Mouse (Mus musculus): ENCODE data around the gene Tbcd. TPM values are rescaled to one million over a fixed set of nuclear protein-coding genes. Genes with fewer than 3 reads are reported as not detected.

The Tbcd gene
- polyA plus RNA-seq, 1 experiment from 2014 or later, result 33.2 TPM

DNA sequence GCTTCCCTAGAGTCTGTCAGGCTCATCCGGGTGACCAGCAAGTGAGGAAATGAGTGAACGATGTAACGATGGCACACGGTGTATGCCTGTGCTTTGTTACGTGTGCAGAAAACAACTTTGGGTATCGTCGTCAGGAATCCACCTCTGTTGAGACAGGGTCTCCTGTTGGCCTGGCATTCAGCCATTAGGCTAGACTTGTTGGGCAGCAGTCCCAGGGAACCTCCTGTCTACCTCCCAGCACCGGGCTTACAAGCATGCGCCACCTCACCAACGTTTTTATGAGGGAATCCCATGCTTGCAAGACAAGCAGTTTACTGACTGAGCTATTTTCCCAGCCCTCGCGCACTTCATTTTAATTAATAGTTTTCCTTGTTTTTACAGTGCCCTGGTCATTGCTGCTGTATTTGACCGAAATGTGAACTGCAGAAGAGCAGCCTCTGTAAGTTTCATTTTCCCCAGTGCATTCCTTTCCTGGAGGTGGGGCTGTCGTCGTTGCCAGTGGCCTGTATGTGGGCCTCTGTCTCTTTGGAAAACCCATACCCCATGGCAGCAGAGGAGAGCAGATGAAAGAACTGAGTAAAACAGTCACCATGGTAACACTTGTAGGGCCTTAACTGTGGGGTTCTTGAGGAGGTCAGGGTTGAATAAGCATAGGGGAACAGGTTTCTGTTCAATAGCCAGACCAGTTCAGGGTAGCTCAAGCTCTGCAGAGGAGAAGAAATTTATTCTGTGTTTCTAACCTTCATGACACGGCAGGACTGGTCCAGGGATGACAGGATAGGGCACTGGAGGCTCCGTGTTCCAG lies 98.3 kb downstream of the Tbcd start:
- peaks cover 18% of the 10 kb centered on the region for H3K4me1 ChIP-seq (ENCODE audit: control insufficient read depth, insufficient read depth, low read length)
- peak; percentile 51 for ATAC-seq (ENCODE audit: insufficient number of reproducible peaks, insufficient read depth, low FRiP score, low read depth)
- 50% methylated on average over 17 of the region's 17 CpGs for WGBS

DNA sequence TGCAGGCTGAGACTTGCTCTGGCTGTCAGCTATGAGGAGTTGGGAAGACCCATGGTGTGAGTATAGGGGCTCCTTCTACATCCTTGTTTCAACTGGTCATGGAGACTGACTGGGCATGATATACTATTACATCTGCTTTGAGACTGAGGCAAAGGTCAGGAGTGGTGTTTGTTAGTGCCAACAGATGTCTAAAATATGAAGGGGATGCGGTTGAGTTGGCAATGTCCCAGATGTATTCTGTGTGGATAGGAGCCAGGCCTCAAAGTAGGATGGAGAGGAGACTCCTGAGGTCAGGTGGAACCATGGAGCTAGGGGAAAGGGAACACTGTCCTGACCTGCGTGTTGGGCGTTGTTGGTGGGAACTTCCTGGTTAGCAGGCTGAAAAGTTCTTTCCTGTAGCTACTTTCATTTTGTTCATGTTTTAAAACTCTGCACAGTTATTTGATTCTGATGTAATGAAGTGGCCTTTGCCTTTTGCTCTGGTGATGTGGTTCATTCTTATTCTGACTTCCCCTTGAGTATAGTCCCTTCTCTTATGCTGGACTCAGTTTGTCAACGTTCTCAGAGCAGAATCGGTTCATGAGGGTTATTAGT lies 99.6 kb downstream of the Tbcd start:
- H3K4me1 ChIP-seq (ENCODE audit: control insufficient read depth, insufficient read depth, low read length), result peaks cover 18% of the 10 kb centered on the region
- WGBS, result 79% methylated on average over 5 of the region's 5 CpGs
- no peak for ATAC-seq (ENCODE audit: insufficient number of reproducible peaks, insufficient read depth, low FRiP score, low read depth)
- H3K36me3 ChIP-seq (ENCODE audit: control insufficient read depth, insufficient read depth, low read length), result no peaks in the 10 kb centered on the region
- no peaks in the 10 kb centered on the region for H3K9me3 ChIP-seq (ENCODE audit: control insufficient read depth, low read depth, low read length)
- no peak overlapping the region for H3K9ac ChIP-seq (replicated peaks; ENCODE audit: low read depth, low read length)
- H3K4me2 ChIP-seq (replicated peaks; ENCODE audit: low read depth, low read length), result no peak overlapping the region
- no peak overlapping the region for H3K4me3 ChIP-seq (ENCODE audit: low read depth, low read length)
- peak overlapping the region; percentile 59; the same call in 1 of the 2 replicates for H3K27ac ChIP-seq (ENCODE audit: low read length)
- no peaks in the 10 kb centered on the region for H3K27me3 ChIP-seq (ENCODE audit: control insufficient read depth, insufficient read depth, low read length)

More for the DNA sequence above, 98.3 kb downstream of the Tbcd start:
- H3K4me3 ChIP-seq (ENCODE audit: low read depth, low read length), result no peak overlapping the region
- H3K4me2 ChIP-seq (replicated peaks; ENCODE audit: low read depth, low read length), result no peak overlapping the region
- H3K9me3 ChIP-seq (ENCODE audit: control insufficient read depth, low read depth, low read length), result no peaks in the 10 kb centered on the region
- no peaks in the 10 kb centered on the region for H3K36me3 ChIP-seq (ENCODE audit: control insufficient read depth, insufficient read depth, low read length)
- no peak overlapping the region for H3K9ac ChIP-seq (replicated peaks; ENCODE audit: low read depth, low read length)
- H3K27ac ChIP-seq (ENCODE audit: low read length), result peak overlapping the region; percentile 59; the same call in 1 of the 2 replicates
- H3K27me3 ChIP-seq (ENCODE audit: control insufficient read depth, insufficient read depth, low read length), result no peaks in the 10 kb centered on the region

DNA sequence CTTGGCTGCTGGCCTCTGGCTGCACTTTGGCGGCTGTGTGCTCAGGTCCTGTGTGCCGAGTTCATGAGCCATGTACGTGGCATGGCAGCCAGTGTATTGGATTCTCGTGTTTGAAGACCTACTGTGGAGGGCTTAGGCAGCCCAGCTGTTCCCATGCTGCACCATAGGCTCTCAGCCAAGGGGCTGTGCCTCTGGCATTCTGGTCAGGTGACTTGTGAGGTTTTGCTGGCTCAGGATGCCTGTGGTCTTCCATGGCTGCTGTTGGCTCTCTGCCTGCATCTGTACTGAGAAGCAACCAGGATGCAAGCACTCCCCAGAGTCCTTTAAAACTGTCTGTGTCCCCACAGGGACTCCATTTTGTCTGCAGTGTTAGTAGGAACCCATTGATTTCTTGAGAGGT lies 100.4 kb downstream of the Tbcd start:
- ATAC-seq (ENCODE audit: insufficient number of reproducible peaks, insufficient read depth, low FRiP score, low read depth), result no peak
- no peak overlapping the region for H3K4me3 ChIP-seq (ENCODE audit: low read depth, low read length)
- no peak overlapping the region for H3K9ac ChIP-seq (replicated peaks; ENCODE audit: low read depth, low read length)
- H3K4me2 ChIP-seq (replicated peaks; ENCODE audit: low read depth, low read length), result no peak overlapping the region
- H3K27me3 ChIP-seq (ENCODE audit: control insufficient read depth, insufficient read depth, low read length), result no peaks in the 10 kb centered on the region
- H3K9me3 ChIP-seq (ENCODE audit: control insufficient read depth, low read depth, low read length), result no peaks in the 10 kb centered on the region
- no peak overlapping the region for H3K27ac ChIP-seq (ENCODE audit: low read length)
- H3K36me3 ChIP-seq (ENCODE audit: control insufficient read depth, insufficient read depth, low read length), result no peaks in the 10 kb centered on the region
- peaks cover 18% of the 10 kb centered on the region for H3K4me1 ChIP-seq (ENCODE audit: control insufficient read depth, insufficient read depth, low read length)
- 75% methylated on average over 4 of the region's 4 CpGs for WGBS

DNA sequence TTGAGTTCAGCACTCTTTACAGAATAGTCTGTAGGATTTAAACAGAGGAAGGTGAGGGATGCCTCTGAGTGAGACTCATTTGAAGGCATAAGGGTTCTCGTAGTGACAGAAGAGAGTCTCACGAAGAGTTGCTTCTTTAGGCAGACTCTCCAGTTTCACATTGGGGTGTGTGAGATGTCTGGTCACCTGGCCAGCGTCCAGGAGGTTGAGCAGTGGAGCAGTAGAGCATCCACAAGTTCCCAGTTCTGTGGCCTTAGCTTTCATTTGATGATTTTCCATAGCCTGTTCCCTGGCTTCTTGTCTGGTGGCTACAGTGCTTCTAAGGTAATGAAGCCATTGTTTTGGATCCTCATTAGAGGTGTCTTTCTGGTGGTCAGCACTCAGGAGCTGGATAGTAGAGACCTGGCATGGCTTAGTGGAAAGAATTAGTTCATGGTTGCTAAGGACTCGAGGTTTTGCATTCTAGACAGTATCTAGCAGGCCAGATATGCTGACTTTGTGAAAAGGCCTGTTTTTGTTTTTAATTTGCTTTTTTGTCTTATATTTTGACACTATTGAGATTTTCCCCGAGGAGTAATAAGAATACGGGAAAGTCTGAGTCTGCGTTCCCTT lies 101.2 kb downstream of the Tbcd start:
- ATAC-seq (ENCODE audit: insufficient number of reproducible peaks, insufficient read depth, low FRiP score, low read depth), result no peak
- no peak overlapping the region for H3K27ac ChIP-seq (ENCODE audit: low read length)
- H3K4me2 ChIP-seq (replicated peaks; ENCODE audit: low read depth, low read length), result no peak overlapping the region
- H3K36me3 ChIP-seq (ENCODE audit: control insufficient read depth, insufficient read depth, low read length), result no peaks in the 10 kb centered on the region
- no peaks in the 10 kb centered on the region for H3K9me3 ChIP-seq (ENCODE audit: control insufficient read depth, low read depth, low read length)
- WGBS, result 88% methylated on average over 7 of the region's 7 CpGs
- no peak overlapping the region for H3K9ac ChIP-seq (replicated peaks; ENCODE audit: low read depth, low read length)
- no peaks in the 10 kb centered on the region for H3K27me3 ChIP-seq (ENCODE audit: control insufficient read depth, insufficient read depth, low read length)
- peaks cover 18% of the 10 kb centered on the region for H3K4me1 ChIP-seq (ENCODE audit: control insufficient read depth, insufficient read depth, low read length)
- no peak overlapping the region for H3K4me3 ChIP-seq (ENCODE audit: low read depth, low read length)

DNA sequence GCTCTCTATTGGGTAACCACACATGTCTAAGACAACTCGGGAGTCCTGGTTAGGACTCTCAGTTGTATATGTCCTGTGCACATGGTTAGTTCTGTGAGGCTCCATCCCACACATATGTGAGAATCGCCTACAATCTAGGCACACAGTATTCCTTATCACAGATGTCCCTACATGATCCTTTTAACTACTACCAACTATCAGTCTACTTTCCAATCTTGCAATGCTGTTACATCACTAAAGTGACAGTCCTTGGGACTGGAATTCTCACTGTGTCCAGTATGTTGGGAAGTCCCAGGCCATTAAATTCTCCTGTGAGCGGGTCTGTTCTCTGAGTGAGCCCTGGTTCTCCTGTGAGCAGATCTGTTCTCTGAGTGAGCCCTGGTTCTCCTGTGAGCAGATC lies 101.7 kb downstream of the Tbcd start:
- Histone ChIP-seq H3K27ac (ENCODE audit: low read length) (no peak overlapping the region), H3K4me3 (ENCODE audit: low read depth, low read length) (no peak overlapping the region), H3K9me3 (ENCODE audit: control insufficient read depth, low read depth, low read length) (no peaks in the 10 kb centered on the region), H3K36me3 (ENCODE audit: control insufficient read depth, insufficient read depth, low read length) (no peaks in the 10 kb centered on the region; the same call in 1 of the 2 replicates), H3K9ac (replicated peaks; ENCODE audit: low read depth, low read length) (no peak overlapping the region), H3K4me2 (replicated peaks; ENCODE audit: low read depth, low read length) (no peak overlapping the region), H3K27me3 (ENCODE audit: control insufficient read depth, insufficient read depth, low read length) (no peaks in the 10 kb centered on the region), H3K4me1 (ENCODE audit: control insufficient read depth, insufficient read depth, low read length) (peaks cover 18% of the 10 kb centered on the region)
- WGBS, result 89% methylated on average over 3 of the region's 3 CpGs
- ATAC-seq (ENCODE audit: insufficient number of reproducible peaks, insufficient read depth, low FRiP score, low read depth), result no peak

DNA sequence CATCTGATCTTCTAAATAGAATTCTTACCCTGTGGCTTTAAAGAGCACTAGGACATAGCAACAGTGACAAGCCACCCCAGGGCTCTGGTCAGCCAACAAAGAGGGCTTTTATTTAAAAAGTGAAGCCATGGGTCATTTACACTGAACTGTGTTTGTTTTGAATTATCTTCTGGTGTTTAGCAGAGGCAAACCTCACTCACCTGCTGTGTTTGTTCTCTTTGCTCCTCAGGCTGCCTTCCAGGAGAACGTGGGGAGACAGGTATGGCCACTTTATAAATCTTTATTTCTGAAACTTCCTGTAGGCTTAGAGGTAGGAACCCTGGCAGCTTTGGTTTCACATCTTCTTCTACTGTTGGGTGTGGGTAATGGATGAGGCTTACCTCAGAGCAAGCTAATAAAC lies 105.0 kb downstream of the Tbcd start:
- 74% methylated on average over 1 of the region's 1 CpGs for WGBS
- Histone ChIP-seq H3K4me2 (replicated peaks; ENCODE audit: low read depth, low read length) (no peak overlapping the region), H3K9me3 (ENCODE audit: control insufficient read depth, low read depth, low read length) (no peaks in the 10 kb centered on the region), H3K36me3 (ENCODE audit: control insufficient read depth, insufficient read depth, low read length) (no peaks in the 10 kb centered on the region; the same call in 1 of the 2 replicates), H3K9ac (replicated peaks; ENCODE audit: low read depth, low read length) (no peak overlapping the region), H3K27me3 (ENCODE audit: control insufficient read depth, insufficient read depth, low read length) (no peaks in the 10 kb centered on the region), H3K4me1 (ENCODE audit: control insufficient read depth, insufficient read depth, low read length) (no peaks in the 10 kb centered on the region), H3K4me3 (ENCODE audit: low read depth, low read length) (no peak overlapping the region), H3K27ac (ENCODE audit: low read length) (peak overlapping the region; percentile 2; the same call in 1 of the 2 replicates)
- no peak for ATAC-seq (ENCODE audit: insufficient number of reproducible peaks, insufficient read depth, low FRiP score, low read depth)

DNA sequence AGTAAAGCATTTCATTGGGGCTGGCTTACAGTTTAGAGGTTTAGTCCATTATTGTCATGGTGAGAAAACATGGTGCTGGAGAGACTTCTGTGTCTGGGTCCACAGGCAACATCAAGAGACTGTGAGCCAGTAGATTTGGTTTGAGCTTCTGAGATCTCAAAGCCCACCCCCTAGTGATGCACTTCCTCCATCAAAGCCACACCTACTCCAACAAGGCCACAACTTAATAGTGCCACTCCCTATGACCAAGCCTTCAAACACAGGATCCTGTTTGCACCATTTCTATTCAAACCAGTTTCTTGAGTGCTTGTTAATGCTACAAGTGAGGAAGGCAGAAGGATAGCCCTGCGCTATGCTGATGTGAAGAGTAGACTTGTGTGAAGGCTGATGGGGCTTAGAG lies 106.2 kb downstream of the Tbcd start:
- WGBS, result 94% methylated on average over 1 of the region's 1 CpGs
- ATAC-seq (ENCODE audit: insufficient number of reproducible peaks, insufficient read depth, low FRiP score, low read depth), result no peak
- Histone ChIP-seq H3K9ac (replicated peaks; ENCODE audit: low read depth, low read length) (no peak overlapping the region), H3K4me1 (ENCODE audit: control insufficient read depth, insufficient read depth, low read length) (no peaks in the 10 kb centered on the region), H3K4me2 (replicated peaks; ENCODE audit: low read depth, low read length) (no peak overlapping the region), H3K27ac (ENCODE audit: low read length) (no peak overlapping the region), H3K36me3 (ENCODE audit: control insufficient read depth, insufficient read depth, low read length) (no peaks in the 10 kb centered on the region; the same call in 1 of the 2 replicates), H3K4me3 (ENCODE audit: low read depth, low read length) (no peak overlapping the region), H3K27me3 (ENCODE audit: control insufficient read depth, insufficient read depth, low read length) (no peaks in the 10 kb centered on the region), H3K9me3 (ENCODE audit: control insufficient read depth, low read depth, low read length) (no peaks in the 10 kb centered on the region)

DNA sequence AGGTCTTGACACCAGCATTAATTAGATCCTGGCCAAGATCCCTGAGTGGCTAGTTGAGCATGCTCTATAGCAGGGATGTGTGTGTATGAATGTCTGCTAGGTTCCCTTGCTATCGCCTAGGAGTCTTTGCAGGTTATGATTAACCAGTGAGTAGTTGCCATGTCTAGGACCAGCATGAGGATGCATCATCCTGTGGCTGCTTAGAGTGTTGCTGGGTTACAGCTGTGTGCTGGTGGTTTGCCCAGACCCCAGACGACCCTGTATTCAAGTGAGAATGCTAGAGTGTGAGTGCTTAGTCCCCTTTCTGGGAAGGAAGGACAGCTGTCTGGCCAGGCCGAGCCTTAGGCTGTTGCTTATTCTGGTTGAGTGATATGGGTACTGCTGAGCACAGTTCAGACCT lies 106.8 kb downstream of the Tbcd start:
- WGBS, result 79% methylated on average over 3 of the region's 3 CpGs
- no peak overlapping the region for H3K9ac ChIP-seq (replicated peaks; ENCODE audit: low read depth, low read length)
- no peak for ATAC-seq (ENCODE audit: insufficient number of reproducible peaks, insufficient read depth, low FRiP score, low read depth)
- no peak overlapping the region for H3K4me2 ChIP-seq (replicated peaks; ENCODE audit: low read depth, low read length)
- no peaks in the 10 kb centered on the region for H3K4me1 ChIP-seq (ENCODE audit: control insufficient read depth, insufficient read depth, low read length)
- H3K4me3 ChIP-seq (ENCODE audit: low read depth, low read length), result no peak overlapping the region
- no peaks in the 10 kb centered on the region for H3K9me3 ChIP-seq (ENCODE audit: control insufficient read depth, low read depth, low read length)
- no peak overlapping the region for H3K27ac ChIP-seq (ENCODE audit: low read length)
- no peaks in the 10 kb centered on the region; the same call in 1 of the 2 replicates for H3K36me3 ChIP-seq (ENCODE audit: control insufficient read depth, insufficient read depth, low read length)
- H3K27me3 ChIP-seq (ENCODE audit: control insufficient read depth, insufficient read depth, low read length), result no peaks in the 10 kb centered on the region

Data from stomach, embryonic 14.5 days (tissue).